Mouse (Mus musculus) T-helper 1 cell (primary cell): ENCODE data around the gene Parp4.

Experiments
- in situ Hi-C: fragments of 300-600 bp; cut with MboI, MseI; formaldehyde crosslinking; loops from one replicate; pipeline ENCODE4 v1.15.1; 2025; ENCODE audit warnings: high pct_unique_total_duplicates

The Parp4 gene

DNA sequence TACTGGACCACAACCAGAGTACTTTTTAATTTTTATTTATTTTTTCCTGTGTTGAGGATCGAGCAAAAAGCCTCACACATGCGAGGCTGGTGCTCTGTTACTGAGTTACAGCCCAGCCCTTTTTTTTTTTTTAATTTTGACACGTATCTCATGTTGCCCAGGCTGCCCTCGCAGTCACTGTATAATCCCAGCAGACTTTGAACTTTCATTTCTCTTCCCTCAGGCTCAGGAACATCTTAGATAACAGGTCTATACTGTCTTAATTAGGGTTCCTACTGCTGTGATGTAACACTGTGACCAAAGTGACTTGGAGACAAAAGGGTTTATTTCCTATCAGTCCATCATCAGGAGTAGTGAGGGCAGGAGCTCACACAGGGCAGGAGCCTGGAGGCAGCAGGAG, 29.7 kb downstream of the Parp4 start:
- in situ Hi-C loops = no loop called here

DNA sequence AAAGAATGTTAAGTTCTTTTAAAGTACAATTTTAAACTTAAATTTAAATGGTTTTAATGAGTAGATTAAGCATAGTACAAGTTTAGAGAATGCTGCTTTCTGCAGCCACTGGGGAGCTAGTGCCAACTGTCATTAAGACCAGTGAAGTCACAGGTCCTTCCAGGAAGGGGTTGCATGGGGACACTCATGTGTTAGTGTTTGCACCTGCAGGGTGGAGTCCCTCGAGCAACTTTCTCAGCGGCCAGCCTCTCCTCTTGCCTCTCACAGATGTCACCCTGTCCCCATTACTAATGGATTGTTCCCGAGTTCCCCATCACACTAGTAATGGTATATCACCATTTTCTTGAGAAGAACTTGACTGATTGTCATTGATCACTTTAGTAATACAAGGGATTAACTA, 37.8 kb downstream of the Parp4 start:
- in situ Hi-C loops = no loop called here

DNA sequence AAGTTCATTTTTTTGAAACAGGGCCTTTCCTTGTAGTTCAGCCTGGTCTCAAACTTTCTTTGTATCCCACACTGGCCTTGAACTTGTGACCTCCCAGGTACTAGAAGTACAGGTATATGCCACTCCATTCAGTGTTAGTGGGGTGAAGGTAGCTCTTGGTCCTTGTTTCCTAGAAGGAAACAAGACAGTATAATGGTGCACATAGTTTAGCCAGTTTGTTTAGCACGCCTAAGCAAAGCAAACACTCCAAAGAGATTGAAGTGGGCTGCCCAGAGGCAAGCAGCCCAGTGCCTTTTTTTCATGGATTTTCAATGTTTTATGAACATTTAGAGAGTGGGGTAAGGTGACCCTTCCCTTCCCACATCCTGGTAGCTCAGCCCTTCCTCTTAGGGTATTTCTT, 42.1 kb downstream of the Parp4 start:
- in situ Hi-C loops = no loop called here

DNA sequence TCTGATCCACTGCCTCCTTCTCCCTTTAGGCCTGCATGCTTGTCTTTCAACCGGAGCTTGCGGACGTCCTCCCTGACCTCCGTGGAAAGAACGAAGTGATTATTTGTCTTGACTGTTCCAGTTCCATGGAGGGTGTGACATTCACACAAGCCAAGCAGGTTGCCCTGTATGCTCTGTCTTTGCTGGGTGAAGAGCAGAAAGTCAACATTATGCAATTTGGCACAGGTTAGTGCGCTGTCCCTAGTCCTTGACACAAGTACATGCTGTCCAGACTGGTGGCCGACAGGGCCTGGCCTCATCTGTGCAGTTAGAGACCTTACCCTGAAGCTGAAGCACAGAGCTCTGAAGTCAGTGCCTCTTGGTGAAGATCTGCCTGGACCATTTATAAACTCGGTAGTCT, 45.0 kb downstream of the Parp4 start:
- in situ Hi-C loops = no loop called here

DNA sequence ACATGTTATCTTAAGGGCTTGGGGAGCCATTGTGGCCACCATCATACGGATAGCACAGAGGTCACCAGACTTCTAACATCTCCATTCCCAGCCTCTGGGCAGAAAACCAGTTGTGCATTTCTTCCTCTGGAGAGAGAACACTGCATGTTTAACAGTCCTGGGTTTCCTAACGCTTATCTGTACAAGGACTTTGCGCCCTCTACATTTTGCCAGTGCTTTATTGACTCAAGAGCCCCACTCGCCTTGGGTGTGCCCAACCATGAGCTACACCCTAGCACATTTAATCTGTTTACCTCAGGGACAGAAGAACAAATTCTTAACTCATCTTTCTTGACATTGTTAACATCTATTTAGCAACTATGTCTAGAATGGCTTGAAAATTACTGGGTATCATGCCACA, 50.8 kb downstream of the Parp4 start:
- in situ Hi-C loops = no loop called here

DNA sequence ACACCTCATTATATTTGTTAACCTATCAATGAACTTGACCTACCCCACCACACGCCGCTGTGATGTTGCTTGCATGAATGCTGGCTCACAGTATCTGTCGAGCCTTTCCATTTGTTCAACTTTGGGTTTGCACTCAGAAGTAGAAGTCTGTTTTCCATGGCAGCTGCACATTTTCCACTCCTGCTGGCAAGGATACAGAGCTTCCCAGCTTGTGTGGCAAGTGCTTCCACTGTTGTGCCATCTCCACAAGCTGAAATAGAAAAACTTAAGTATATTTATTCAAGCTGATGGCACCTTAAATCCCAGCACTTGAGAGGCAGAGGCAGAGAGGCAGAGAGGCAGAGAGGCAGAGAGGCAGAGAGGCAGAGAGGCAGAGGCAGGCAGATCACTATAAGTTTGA, 52.9 kb downstream of the Parp4 start:
- in situ Hi-C loops = no loop called here

DNA sequence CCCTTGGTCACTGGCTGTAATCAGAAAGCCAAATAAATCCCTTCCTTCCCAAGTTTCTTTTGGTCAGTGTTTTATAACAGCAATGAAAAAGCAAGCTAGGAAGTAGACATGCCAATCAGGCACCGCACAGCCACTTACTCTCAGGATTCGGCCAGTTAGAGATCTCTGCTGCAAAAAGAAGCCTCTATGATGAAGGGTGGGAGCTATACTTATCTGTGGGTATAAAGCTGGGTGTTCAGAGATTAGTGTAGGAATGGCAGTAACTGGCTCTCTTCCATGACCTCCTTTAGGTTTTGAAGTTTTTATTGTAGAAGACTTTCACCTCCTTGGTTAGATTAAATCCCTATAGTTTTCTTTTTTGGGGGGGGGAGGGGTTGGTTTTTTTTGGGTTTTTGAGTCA, 55.7 kb downstream of the Parp4 start:
- in situ Hi-C loops = no loop called here

DNA sequence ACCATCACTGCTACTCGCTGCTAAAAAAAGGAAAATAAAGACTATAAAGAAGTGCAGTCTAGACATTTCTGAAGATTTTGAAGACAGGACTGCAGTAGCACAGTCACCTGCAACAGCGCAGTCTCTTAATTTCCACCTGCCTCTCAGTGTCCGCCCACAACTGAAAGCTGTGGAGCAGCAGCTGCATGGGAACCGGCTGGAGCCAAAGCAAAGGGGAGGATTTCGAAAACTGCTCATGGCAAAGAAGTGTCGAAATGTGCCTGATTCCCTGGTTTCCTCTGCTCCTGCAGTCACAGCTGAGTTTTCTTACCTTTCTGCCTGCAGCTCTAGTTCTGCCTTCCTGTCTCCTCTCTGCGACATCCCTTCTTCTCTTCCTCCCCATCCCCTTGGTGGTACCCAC, 71.8 kb downstream of the Parp4 start:
- in situ Hi-C loops = no loop called here

DNA sequence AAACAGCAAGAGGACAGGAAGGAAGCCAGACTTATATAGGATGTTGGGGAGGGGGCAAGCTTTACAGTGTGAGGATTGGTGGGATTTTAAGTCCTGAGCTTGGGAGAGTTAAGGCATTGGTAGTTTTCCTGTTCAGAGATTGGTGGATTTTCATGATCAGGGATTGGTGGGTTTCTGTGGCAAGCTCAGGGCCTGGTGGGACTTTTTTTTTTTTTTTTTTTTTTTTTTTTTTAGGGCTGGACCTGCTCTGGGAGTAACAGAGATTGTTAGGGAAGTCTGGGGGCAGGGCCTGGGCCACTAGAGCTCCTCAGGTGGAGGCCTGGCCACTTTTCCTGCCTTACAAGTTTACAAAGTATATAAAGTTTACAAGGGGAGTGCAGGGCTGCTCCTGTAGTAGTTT, 74.0 kb downstream of the Parp4 start:
- in situ Hi-C loops = no loop called here

DNA sequence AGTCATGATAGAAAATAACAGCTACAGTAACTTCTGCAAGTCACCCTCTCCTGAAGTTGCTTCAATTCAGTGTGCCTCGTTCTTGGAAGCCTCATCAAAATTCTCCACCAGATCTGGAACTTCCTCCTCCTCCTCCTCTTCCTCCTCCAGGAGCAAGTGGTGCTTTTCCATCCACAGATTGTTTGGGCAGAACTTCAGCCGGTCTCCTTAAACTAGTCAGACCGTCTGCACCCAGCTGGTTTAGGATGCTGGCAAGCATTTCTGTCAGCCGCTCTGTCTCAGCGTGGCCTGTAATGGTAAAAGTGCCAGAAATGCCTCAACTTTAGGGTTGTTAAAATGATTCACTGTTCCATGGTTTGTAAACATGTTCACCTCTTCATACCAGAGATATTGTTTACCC, 90.2 kb downstream of the Parp4 start:
- in situ Hi-C loops = no loop called here

DNA sequence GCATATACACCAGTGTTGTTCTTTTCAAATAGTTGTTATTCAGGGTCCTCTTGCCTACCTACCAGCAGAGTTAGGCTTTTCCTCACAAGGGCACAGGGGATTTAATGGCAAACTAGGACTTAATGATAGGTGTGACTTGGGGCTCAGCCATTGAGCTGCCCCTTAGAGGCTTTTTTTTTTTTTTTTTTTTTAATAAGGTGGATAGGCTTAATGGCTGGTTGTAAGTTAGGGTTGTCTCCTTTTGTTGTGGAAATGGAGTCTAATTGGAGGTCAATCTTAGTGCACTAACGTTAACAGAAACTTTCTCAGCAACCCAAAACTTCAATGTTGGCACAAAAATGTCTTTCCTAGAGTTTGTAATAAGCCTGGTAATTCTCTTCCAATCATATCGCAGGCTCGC, 91.5 kb downstream of the Parp4 start:
- in situ Hi-C loops = no loop called here

DNA sequence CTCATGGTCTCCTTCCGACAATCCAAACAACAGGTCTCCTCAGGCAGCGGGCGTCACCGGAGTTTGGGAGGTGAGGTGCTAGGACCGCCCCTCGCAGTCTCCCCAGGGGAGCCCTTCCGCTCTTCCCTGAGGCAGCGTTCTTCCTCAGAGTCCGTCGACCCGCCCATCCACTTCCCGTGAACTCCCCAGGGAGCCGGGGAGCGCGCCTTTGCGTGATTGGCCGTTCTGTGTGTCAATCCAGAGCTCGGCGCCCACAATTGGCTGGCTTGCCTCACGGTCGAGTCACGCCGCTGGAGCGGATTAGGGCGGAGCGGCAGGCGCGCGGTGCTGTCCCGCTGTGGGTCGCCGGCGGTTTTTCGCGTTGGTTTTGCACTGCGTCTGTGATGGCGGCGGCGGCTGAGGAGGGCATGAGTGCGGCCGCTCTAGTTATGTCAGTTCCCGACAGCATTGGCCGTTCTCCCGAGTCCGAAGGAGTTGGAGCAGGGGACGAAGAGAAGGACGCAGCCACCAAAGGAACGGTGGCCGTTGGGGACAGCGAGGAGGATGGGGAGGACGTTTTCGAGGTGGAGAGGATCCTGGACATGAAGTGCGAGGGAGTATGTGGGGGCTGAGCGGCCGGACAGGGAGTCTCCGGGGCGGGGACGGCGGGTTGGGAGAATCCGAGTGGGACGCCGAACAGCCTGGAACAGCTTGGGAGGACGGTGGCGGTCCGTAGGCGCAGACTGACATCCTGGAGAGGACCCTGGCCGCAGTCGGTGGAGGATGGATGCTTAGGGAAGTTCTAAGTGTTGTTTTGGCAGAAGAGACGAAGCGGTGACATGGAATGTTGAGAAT, 92.8 kb downstream of the Parp4 start, which contains the start of gene Mphosph8:
Mphosph8 (plus strand) TSS at position 280 of the 834 bp plus-strand sequence.
- in situ Hi-C loops = no loop called here

DNA sequence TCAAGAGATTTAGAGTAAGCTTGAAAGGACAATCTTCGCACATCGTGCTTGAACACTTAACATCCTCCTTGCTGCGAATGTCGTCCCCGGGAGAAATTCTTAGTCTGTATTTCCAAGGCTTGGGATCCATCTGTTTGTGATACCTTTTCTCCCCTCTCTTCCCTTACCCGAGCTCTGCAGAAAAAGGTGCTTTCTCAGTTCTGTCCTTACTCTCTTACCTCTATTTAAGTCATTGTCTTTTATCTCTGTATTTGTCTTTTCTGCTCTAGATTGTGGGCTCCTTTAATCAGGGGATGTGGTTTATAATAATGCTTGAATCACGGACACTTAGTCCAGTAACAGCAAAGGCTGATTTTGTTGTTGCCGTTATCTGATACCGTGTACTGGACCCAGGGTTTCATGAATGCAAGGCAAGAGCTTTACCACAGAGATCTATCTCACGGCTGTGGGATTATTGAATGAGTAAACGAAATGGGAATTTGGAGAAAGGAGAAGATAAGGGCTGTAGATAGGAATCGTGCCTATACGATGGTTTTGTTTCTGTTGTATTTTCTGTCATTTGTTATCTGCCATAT, 93.7 kb downstream of the Parp4 start:
- in situ Hi-C loops = no loop called here

DNA sequence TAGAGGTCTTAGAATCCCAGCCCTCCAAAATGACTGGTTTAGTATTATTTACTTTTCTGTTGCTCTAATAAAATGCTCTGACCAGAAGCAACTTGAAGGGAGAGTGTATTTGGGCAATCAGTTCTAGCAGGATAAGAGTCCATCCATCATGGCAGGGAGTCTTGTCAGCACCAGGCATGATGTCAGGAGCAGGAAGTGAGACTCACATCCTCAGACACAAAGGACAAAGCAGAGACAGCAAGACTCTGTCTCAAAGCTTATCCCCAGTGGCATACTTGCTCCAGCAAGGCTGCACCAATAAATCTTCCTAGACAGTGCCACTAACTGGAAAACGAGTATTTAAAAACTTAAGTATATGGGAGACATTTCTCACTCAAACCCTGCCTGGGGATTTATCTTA, 110.0 kb downstream of the Parp4 start:
- in situ Hi-C loops = loop anchor here (5.0 kb wide), 1 partner anchor 72 kb away; no protein-coding TSS in a partner anchor

DNA sequence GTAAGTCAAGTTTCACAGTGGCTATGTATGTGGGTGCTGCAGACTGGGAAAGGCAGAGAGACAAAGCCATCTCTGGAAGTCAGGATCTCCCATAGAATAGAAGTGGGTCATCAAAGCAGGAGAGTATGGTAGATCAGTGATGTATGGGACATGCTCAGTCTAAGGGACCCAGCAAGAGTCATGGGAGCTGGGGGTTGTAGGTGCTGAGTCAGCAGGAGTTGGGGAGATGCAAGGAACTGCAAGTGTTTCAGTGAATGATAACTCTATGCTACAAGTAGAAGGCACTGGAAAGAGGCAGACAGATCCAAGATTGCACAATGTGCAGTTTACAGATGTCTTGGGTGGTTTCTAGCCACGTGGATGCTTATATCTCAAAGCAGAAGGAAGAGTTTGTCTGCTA, 113.7 kb downstream of the Parp4 start:
- in situ Hi-C loops = loop anchor here (5.0 kb wide), 1 partner anchor 68 kb away; no protein-coding TSS in a partner anchor

DNA sequence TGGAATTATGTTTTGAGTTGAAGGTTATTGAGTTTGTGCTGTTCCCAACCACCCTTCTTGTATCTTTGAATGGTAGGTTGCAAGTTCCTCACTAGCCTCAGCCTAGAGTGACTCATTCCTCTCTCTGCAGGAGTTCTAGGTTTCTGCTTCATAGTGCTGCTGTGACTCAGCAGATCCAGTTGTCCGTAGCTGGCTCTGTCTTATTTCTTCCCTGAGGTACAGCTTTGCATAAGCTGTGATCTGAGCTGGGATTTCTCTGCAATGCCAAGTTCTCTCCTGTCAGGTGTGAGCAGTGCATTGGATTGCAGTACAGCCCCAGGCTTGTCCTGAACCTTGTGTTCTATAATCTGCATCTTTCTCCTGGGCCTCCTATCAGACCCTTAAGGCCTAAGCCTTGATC, 114.3 kb downstream of the Parp4 start:
- in situ Hi-C loops = loop anchor here (5.0 kb wide), 1 partner anchor 68 kb away; no protein-coding TSS in a partner anchor

DNA sequence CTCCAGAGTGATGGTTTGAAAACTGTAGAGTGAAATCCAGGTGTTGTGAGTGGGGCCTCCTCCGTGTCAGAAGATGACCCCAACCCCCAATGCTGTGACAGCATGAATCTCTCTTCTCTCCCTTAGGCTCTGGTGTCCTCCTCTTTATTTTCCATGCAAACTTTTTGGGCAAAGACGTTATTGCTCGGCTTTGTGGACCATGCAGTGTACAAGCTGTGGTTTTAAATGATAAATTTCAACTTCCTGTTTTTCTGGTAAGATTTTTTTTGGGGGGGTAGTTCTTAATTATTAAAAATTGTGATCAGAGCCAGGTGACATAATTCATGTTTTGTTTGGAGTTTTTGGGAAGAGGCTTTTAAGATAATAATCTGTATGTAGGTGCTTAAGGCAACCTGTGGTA, 120.1 kb downstream of the Parp4 start:
- in situ Hi-C loops = no loop called here

DNA sequence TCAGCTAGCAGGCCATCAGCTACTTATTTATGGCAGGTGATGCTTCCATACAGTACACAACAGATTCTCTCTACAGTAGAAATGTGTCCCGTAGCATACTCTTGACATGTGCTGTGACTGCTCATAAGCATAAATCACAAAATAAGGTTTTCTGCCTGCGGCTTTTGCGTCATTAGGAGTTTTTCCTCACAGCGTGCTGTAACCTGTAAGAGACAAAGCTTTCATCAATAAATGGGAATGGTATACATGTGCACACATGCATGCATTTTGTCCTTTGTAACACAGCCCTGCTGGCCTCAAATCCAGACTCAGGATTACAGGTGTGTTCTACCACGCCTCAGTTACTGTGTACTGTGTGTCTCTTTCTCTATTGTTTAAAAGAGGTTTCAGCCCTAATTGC, 122.4 kb downstream of the Parp4 start:
- in situ Hi-C loops = no loop called here

DNA sequence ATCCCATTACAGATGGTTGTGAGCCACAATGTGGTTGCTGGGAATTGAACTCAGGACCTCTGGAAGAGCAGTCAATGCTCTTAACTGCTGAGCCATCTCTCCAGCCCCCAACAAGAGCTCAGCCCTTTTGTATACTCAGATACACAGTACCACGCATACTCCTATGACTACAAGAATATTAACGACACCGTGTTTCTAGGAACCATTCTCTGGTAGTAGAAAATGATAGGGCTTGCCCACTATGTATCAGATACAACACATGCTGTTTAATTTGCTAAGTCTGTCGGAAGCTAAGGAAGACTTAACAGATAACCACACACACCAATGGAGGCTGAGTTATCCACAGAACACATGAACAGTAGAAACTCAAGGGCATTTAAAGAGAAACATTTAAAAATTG, 127.2 kb downstream of the Parp4 start:
- in situ Hi-C loops = no loop called here

DNA sequence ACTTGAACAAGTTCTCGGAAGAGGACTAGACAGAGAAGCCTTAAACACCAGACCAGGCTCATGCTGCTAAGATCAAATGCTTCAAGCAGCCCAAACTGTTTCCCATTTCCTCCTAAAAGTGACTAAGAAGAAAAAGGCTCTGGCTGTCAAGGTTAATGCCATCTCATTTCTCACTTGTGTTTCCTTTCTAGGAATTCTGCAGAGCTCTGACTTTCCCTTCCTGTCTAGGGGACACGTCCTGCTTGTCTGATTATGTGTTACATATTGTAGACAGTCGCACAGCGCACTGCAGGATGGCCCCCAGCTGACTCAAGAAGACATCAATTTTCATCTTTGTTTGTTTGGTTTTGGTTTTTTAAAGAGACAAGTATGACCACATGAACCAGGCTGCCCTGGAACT, 130.3 kb downstream of the Parp4 start:
- in situ Hi-C loops = no loop called here
